26 mouse cellular contexts compared by ENCODE assay signal in the genomic region with DNA sequence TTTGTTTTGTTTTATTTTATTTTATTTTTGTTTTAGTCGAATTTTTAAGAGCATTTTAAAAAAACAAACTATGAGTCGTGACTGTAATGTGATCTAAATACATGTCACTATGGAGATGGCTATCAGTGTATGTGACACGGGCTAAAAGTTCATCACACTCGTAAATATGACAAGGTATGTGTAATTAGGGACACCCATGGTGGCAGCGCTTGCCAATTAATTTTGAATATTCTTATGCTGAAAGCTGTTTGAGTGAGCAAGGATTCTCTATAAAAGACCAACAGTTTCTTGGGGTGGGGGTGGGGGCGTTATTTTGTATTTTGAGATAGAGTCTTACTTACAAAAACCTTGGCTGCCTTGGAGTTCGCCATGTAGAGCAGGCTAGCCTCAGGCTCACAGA. TPM values are rescaled to one million over a fixed set of nuclear protein-coding genes. Genes with fewer than 3 reads are reported as not detected.
"Had no signal": no experiment of that assay in that cellular context is flagged by ENCODE, and none has a peak within 500 bp of the region (broad histone marks: within the 10 kb centered on the region; RNA-seq: fewer than 3 reads in every experiment).

No protein-coding gene starts in this region.

- H3K36me3 ChIP-seq: embryonic facial prominence, embryonic 12.5 days; embryonic facial prominence, embryonic 15.5 days; forebrain, embryonic 10.5 days; forebrain, embryonic 12.5 days; forebrain, embryonic 15.5 days had no signal

- DNase-seq: cerebellum, adult 2 months; cerebellum, adult 8-10 months; cerebellum, adult 9-10 months; cerebellum, adult 9-11 months; cerebellum, postnatal 14 days; cerebellum, postnatal 25 days; cerebellum, postnatal 36 days; embryo, embryonic 11 days; forebrain, postnatal 0 days; gastrocnemius, adult 2 months; gastrocnemius, postnatal 10 days; gastrocnemius, postnatal 14 days; gastrocnemius, postnatal 25 days; gastrocnemius, postnatal 36 days; heart, adult 11 months; heart, adult 18-20 months; heart, adult 2 months had no signal

- H3K4me3 ChIP-seq: embryonic facial prominence, embryonic 12.5 days; embryonic facial prominence, embryonic 15.5 days; erythroblast, embryonic 14.5 days; forebrain, embryonic 10.5 days; forebrain, embryonic 12.5 days; forebrain, embryonic 13.5 days; forebrain, embryonic 15.5 days; gastrocnemius, adult 2 months; heart, adult 2 months had no signal

- H3K27ac ChIP-seq: embryonic facial prominence, embryonic 12.5 days; embryonic facial prominence, embryonic 15.5 days; forebrain, embryonic 10.5 days; forebrain, embryonic 12.5 days; forebrain, embryonic 13.5 days; forebrain, embryonic 15.5 days; gastrocnemius, adult 2 months; heart, adult 2 months had no signal

- H3K4me2 ChIP-seq: embryonic facial prominence, embryonic 12.5 days; embryonic facial prominence, embryonic 15.5 days; forebrain, embryonic 12.5 days; forebrain, embryonic 13.5 days; forebrain, embryonic 15.5 days had no signal

- H3K27me3 ChIP-seq: embryonic facial prominence, embryonic 12.5 days; embryonic facial prominence, embryonic 15.5 days; forebrain, embryonic 12.5 days; forebrain, embryonic 13.5 days; forebrain, embryonic 15.5 days had no signal

- ATAC-seq: forebrain, embryonic 13.5 days; forebrain, embryonic 14.5 days; forebrain, embryonic 15.5 days; forebrain, embryonic 16.5 days; forebrain, postnatal 0 days had no signal

- H3K9ac ChIP-seq: embryonic facial prominence, embryonic 12.5 days; embryonic facial prominence, embryonic 15.5 days; forebrain, embryonic 12.5 days; forebrain, embryonic 13.5 days; forebrain, embryonic 15.5 days; forebrain, postnatal 0 days had no signal

- H3K4me1 ChIP-seq: embryonic facial prominence, embryonic 12.5 days; embryonic facial prominence, embryonic 15.5 days; forebrain, embryonic 10.5 days; forebrain, embryonic 12.5 days; forebrain, embryonic 13.5 days; forebrain, embryonic 15.5 days had no signal

- H3K9me3 ChIP-seq: embryonic facial prominence, embryonic 12.5 days; embryonic facial prominence, embryonic 15.5 days; forebrain, embryonic 10.5 days; forebrain, embryonic 12.5 days; forebrain, embryonic 13.5 days; forebrain, embryonic 15.5 days had no signal

RNA-seq across cellular contexts. Expression of a gene that starts 20.5 kb away (rescaled TPM):
- polyA plus RNA-seq: erythroblast, embryonic 14.5 days had no signal
